Mouse (Mus musculus): Measurements from ENCODE around the gene Ccr1l1. TPM values are rescaled to one million over a fixed set of nuclear protein-coding genes. Genes with fewer than 3 reads are reported as not detected.
A peak's percentile ranks its signal among the peaks of the same experiment; 100 is the strongest.
"Not testable (repeated sequence)": the region's sequence is repeated elsewhere in the genome, so short reads cannot be mapped to it uniquely, and the experiment has no call there.

The Ccr1l1 gene
- polyA plus RNA-seq, 1 experiment, result 0.41 TPM

GRCm38 (mm10) chr9:123981909-123982308, 3.7 kb upstream of the Ccr1l1 start:
- no peak for TF ChIP-seq POLR2A (IDR thresholded peaks at IDR 0.05; ENCODE audit: low read depth, low read length)
- TF ChIP-seq CTCF (IDR thresholded peaks at IDR 0.05; ENCODE audit: extremely low read depth, insufficient read depth, insufficient read length, insufficient replicate concordance), result no peak
- no peak for DNase-seq (ENCODE audit: low read depth in 1 of 2, low spot score in 2 of 2)
- no peak overlapping the region for H3K27ac ChIP-seq (ENCODE audit: insufficient read depth, low read length)
- H3K4me1 ChIP-seq (ENCODE audit: control insufficient read depth, insufficient read depth, insufficient read length), result peaks cover 4% of the 10 kb centered on the region; the same call in 1 of the 2 replicates
- no peaks in the 10 kb centered on the region for H3K27me3 ChIP-seq (ENCODE audit: control insufficient read depth, insufficient read depth, low read length)
- 65% methylated on average over 4 of the region's 4 CpGs for WGBS
- no peak overlapping the region for H3K4me3 ChIP-seq (ENCODE audit: extremely low read depth, insufficient read depth, insufficient read length)
- no peaks in the 10 kb centered on the region for H3K36me3 ChIP-seq (ENCODE audit: control insufficient read depth, insufficient read depth, low read length)

DNA sequence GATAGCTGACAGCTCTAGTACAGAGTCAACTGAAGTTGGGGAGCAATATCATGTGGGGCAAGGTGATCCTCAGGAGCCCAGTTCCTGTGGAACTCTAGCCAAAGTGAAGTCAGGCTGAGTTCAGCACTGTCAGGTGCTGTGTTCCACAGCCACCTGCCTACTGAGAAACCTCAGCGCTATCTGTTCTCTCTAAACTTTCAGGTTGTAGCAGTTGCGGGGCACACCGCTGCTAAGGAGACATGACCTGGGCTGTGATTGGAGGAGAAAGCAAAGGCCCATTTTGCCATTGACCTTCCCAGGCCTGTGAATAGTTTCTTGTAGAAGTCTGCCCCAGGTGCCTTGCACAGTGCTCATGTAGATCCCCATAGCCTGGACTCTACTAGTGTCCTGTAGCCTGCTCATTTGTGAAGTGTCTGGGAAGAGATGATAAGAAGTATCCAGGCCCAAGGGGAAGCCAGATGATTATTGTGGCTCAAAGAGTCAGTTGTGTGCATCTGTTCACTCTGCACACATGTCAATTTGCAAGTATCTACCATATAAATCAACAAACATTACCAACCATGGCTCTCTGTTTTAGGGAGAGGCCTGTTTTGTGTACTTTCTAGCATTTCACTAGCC, 2.8 kb upstream of the Ccr1l1 start:
- DNase-seq (ENCODE audit: low read depth in 1 of 2, low spot score in 2 of 2); H3K27me3 ChIP-seq (ENCODE audit: control insufficient read depth, insufficient read depth, low read length); H3K36me3 ChIP-seq (ENCODE audit: control insufficient read depth, insufficient read depth, low read length); H3K4me3 ChIP-seq (ENCODE audit: extremely low read depth, insufficient read depth, insufficient read length); H3K4me1 ChIP-seq (ENCODE audit: control insufficient read depth, insufficient read depth, insufficient read length); H3K27ac ChIP-seq (ENCODE audit: insufficient read depth, low read length): not testable (repeated sequence)
- no CpG with 5 or more reads among the region's 3 CpGs for WGBS

GRCm38 (mm10) chr9:123976876-123977663, 1.1 kb downstream of the Ccr1l1 start:
- Histone ChIP-seq H3K36me3 (ENCODE audit: control insufficient read depth, insufficient read depth, low read length) (no peaks in the 10 kb centered on the region), H3K27me3 (ENCODE audit: control insufficient read depth, insufficient read depth, low read length) (no peaks in the 10 kb centered on the region), H3K4me1 (ENCODE audit: control insufficient read depth, insufficient read depth, insufficient read length) (peaks cover 3% of the 10 kb centered on the region), H3K27ac (ENCODE audit: insufficient read depth, low read length) (no peak overlapping the region; the same call in 1 of the 2 replicates), H3K4me3 (ENCODE audit: extremely low read depth, insufficient read depth, insufficient read length) (no peak overlapping the region)
- TF ChIP-seq CTCF (IDR thresholded peaks at IDR 0.05; ENCODE audit: extremely low read depth, insufficient read depth, insufficient read length, insufficient replicate concordance), result no peak
- no peak for TF ChIP-seq POLR2A (IDR thresholded peaks at IDR 0.05; ENCODE audit: low read depth, low read length)
- DNase-seq (ENCODE audit: low read depth in 1 of 2, low spot score in 2 of 2), result no peak
- 82% methylated on average over 9 of the region's 9 CpGs for WGBS

DNA sequence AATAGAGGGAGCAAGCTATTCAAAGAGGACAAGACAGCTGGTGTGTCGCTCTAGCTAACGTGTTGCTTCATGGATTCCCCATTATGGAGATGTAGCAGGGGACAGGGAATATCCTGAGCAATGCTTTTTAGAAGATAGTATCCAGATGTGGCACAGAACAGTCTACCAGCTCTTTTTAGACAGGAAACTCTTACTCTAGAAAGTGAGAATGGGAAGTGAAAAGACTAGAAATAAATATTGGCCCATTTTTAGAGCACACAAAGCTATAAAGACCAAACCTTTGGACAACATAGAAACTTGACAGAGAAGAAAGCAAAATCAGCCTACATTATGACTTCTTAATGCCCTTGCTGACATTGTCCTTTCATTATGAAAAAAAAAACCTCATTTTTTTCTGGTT, 2.6 kb downstream of the Ccr1l1 start:
- Histone ChIP-seq H3K27me3 (ENCODE audit: control insufficient read depth, insufficient read depth, low read length) (no peaks in the 10 kb centered on the region), H3K27ac (ENCODE audit: insufficient read depth, low read length) (no peak overlapping the region), H3K36me3 (ENCODE audit: control insufficient read depth, insufficient read depth, low read length) (no peaks in the 10 kb centered on the region), H3K4me1 (ENCODE audit: control insufficient read depth, insufficient read depth, insufficient read length) (peaks cover 3% of the 10 kb centered on the region), H3K4me3 (ENCODE audit: extremely low read depth, insufficient read depth, insufficient read length) (no peak overlapping the region)
- no peak for DNase-seq (ENCODE audit: low read depth in 1 of 2, low spot score in 2 of 2)
- TF ChIP-seq CTCF (IDR thresholded peaks at IDR 0.05; ENCODE audit: extremely low read depth, insufficient read depth, insufficient read length, insufficient replicate concordance) (no peak), POLR2A (IDR thresholded peaks at IDR 0.05; ENCODE audit: low read depth, low read length) (no peak)
- 79% methylated on average over 2 of the region's 2 CpGs for WGBS

GRCm38 (mm10) chr9:123968290-123968912, 9.8 kb downstream of the Ccr1l1 start, which contains the start of gene Ccr1:
Gene Ccr1 (minus strand): TSS chr9:123968692.
- WGBS, result 76% methylated on average over 1 of the region's 1 CpGs

GRCm38 (mm10) chr9:123966858-123967495, 11.2 kb downstream of the Ccr1l1 start:
- H3K27me3 ChIP-seq (ENCODE audit: control insufficient read depth, insufficient read depth, low read length); H3K36me3 ChIP-seq (ENCODE audit: control insufficient read depth, insufficient read depth, low read length); H3K4me3 ChIP-seq (ENCODE audit: extremely low read depth, insufficient read depth, insufficient read length); DNase-seq (ENCODE audit: low read depth in 1 of 2, low spot score in 2 of 2); H3K4me1 ChIP-seq (ENCODE audit: control insufficient read depth, insufficient read depth, insufficient read length); H3K27ac ChIP-seq (ENCODE audit: insufficient read depth, low read length): not testable (repeated sequence)
- WGBS, result 84% methylated on average over 1 of the region's 4 CpGs

More at GRCm38 (mm10) chr9:123968290-123968912, 9.8 kb downstream of the Ccr1l1 start, which contains the start of gene Ccr1:
- no peaks in the 10 kb centered on the region for H3K36me3 ChIP-seq (ENCODE audit: control insufficient read depth, insufficient read depth, low read length)
- TF ChIP-seq CTCF (IDR thresholded peaks at IDR 0.05; ENCODE audit: extremely low read depth, insufficient read depth, insufficient read length, insufficient replicate concordance) (no peak), POLR2A (IDR thresholded peaks at IDR 0.05; ENCODE audit: low read depth, low read length) (no peak)
- DNase-seq (ENCODE audit: low read depth in 1 of 2, low spot score in 2 of 2), result no peak
- H3K4me3 ChIP-seq (ENCODE audit: extremely low read depth, insufficient read depth, insufficient read length), result no peak within 1 kb of the TSS
- H3K27ac ChIP-seq (ENCODE audit: insufficient read depth, low read length), result peak within 1 kb of the TSS; percentile 40; the same call in 1 of the 2 replicates
- H3K27me3 ChIP-seq (ENCODE audit: control insufficient read depth, insufficient read depth, low read length), result no peaks in the 10 kb centered on the region
- H3K4me1 ChIP-seq (ENCODE audit: control insufficient read depth, insufficient read depth, insufficient read length), result peaks cover 6% of the 10 kb centered on the region; the same call in 1 of the 2 replicates

Measured in spleen, adult 2 months (tissue).